Mouse (Mus musculus): ENCODE results near the gene Aldh16a1. TPM values are rescaled to one million over a fixed set of nuclear protein-coding genes. Genes with fewer than 3 reads are reported as not detected.
A peak's percentile ranks its signal among the peaks of the same experiment; 100 is the strongest.

Aldh16a1 gene
- polyA plus RNA-seq, 1 experiment from 2014 or later, result 19.6 TPM

GRCm38 (mm10) chr7:45163735-45164490, 9.5 kb upstream of the Aldh16a1 start, which contains the start of gene Slc17a7:
Slc17a7 (plus strand) TSS chr7:45163949.
- Histone ChIP-seq H3K9me3 (no peaks in the 10 kb centered on the region), H3K4me1 (replicated peaks) (peaks cover 35% of the 10 kb centered on the region), H3K4me3 (peak within 1 kb of the TSS; percentile 37), H3K27me3 (peaks cover 66% of the 10 kb centered on the region), H3K9ac (peak within 1 kb of the TSS; percentile 62), H3K27ac (replicated peaks) (no peak within 1 kb of the TSS), H3K4me2 (peak within 1 kb of the TSS; percentile 67), H3K36me3 (peaks cover 21% of the 10 kb centered on the region)
- WGBS, result 2% methylated on average over 41 of the region's 41 CpGs
- no peak for ATAC-seq (ENCODE audit: low read depth)

- peaks cover 27% of the 10 kb centered on the region for H3K4me1 ChIP-seq (replicated peaks)
- no peaks in the 10 kb centered on the region for H3K9me3 ChIP-seq
- WGBS, result 73% methylated on average over 9 of the region's 9 CpGs
- H3K9ac ChIP-seq, result no peak overlapping the region
- H3K27ac ChIP-seq (replicated peaks), result no peak overlapping the region
- no peak overlapping the region for H3K4me3 ChIP-seq
- no peak overlapping the region for H3K4me2 ChIP-seq
- H3K36me3 ChIP-seq, result peaks cover 29% of the 10 kb centered on the region
- no peak for ATAC-seq (ENCODE audit: low read depth)
- peaks cover 58% of the 10 kb centered on the region for H3K27me3 ChIP-seq
Observed at GRCm38 (mm10) chr7:45162996-45163615, 8.7 kb upstream of the Aldh16a1 start.

GRCm38 (mm10) chr7:45162551-45162950, 8.2 kb upstream of the Aldh16a1 start:
- Histone ChIP-seq H3K4me3 (peak overlapping the region; percentile 38), H3K27me3 (peaks cover 52% of the 10 kb centered on the region), H3K36me3 (peaks cover 34% of the 10 kb centered on the region), H3K9ac (peak overlapping the region; percentile 56), H3K27ac (replicated peaks) (0 out of 2 replicates have a peak overlapping the region, but pooled peaks have one; percentile 49), H3K9me3 (no peaks in the 10 kb centered on the region), H3K4me1 (replicated peaks) (peaks cover 22% of the 10 kb centered on the region), H3K4me2 (peak overlapping the region; percentile 67)
- 0 out of 2 replicates have a peak, but pooled peaks have one; percentile 2 for ATAC-seq (ENCODE audit: low read depth)
- 23% methylated on average over 6 of the region's 6 CpGs for WGBS

DNA sequence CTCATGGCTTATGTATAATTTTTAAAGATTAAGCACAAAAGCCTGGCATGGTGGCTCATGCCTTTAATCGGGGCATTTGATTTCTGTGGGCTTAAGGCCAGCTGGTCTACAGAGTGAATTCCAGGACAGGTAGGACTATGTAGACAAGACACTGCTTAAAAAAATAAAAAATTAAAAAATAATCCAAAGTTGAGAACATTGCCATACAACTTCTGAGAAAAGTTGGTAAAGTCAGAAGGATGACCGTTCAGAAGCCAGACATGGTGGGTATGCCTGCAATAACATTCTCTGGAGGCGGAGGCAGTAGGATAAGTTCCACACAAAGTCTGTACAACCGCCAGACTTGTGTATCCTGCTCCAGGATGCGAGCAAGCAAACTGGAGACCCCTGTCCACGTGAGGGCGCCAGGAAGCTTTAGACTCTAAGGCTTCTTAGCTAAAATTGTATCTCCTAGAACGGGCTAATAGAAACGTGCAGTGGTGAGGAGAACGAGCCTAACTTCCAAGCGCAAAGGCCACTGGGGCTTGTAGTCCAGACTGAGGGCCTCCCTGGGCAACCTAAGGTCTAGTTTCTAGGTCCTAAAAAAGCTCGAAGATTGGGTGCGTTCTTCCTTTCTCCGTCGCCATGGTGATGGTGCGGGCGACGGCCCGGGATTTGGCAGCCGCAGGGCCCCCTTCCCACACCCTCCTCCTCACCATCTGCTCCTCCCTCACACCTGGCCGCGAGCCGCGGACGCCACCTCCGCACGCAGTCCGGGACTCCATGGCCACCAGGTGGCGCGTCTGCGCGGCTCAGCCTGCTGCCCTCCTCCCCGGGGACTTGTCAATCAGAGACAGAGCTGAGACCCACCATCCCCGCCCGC, 7.5 kb upstream of the Aldh16a1 start:
- Histone ChIP-seq H3K4me3 (peak overlapping the region; percentile 38), H3K4me1 (replicated peaks) (peaks cover 20% of the 10 kb centered on the region), H3K9ac (peak overlapping the region; percentile 56), H3K27me3 (peaks cover 45% of the 10 kb centered on the region), H3K9me3 (no peaks in the 10 kb centered on the region), H3K4me2 (peak overlapping the region; percentile 67), H3K36me3 (peaks cover 39% of the 10 kb centered on the region), H3K27ac (replicated peaks) (peak overlapping the region; percentile 49; the same call in 1 of the 2 replicates)
- ATAC-seq (ENCODE audit: low read depth), result peak; percentile 93
- 5% methylated on average over 35 of the region's 35 CpGs for WGBS

DNA sequence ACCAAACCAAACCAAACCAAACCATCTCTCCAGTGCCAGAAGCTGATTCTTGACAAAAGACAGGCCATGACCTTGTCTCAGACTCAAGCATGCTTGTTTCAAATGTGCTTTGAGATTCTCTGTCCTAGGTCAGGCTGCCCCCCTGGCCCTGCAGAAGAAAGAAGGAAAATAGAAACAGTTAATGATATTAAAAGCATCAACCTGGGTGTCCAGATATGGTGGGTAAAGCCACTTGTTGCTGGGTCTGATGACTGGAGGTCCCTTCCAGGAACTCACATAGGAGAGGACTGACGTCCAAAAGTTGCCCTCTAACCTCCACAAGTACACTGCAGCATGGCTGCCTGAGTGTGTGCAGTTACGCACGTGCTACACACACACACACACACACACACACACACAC, 6.5 kb upstream of the Aldh16a1 start:
- Histone ChIP-seq H3K27me3 (peaks cover 35% of the 10 kb centered on the region), H3K27ac (replicated peaks) (no peak overlapping the region), H3K4me2 (no peak overlapping the region), H3K4me1 (replicated peaks) (peaks cover 20% of the 10 kb centered on the region), H3K4me3 (no peak overlapping the region), H3K36me3 (peaks cover 39% of the 10 kb centered on the region), H3K9me3 (no peaks in the 10 kb centered on the region), H3K9ac (no peak overlapping the region)
- no peak for ATAC-seq (ENCODE audit: low read depth)
- WGBS, result 95% methylated on average over 3 of the region's 3 CpGs

DNA sequence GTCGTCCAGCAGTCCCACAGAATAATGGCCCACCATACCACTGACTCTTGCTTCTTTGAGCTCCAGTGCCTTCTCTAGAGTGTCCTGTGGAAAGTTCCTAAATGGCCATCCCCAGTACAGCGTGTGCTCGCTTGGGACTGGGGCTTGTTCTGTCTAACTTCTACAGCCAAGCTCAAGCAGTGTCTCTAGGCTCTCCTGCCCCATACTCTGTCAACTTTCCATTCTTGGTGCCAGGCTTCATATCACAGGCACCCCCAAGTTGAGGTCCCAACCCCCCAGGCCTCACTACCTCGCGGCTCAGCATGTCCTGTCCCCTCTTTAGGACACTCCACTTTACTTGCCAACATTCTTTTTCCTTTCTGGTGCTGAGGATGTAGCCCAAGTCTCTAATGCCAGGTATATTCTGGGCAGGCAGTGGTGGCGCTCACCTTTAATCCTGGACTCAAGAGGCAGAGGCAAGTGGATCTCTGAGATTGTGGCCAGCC, 6.0 kb upstream of the Aldh16a1 start:
- 94% methylated on average over 6 of the region's 6 CpGs for WGBS
- no peak for ATAC-seq (ENCODE audit: low read depth)
- no peak overlapping the region for H3K4me3 ChIP-seq

GRCm38 (mm10) chr7:45158991-45159390, 4.6 kb upstream of the Aldh16a1 start:
- H3K9ac ChIP-seq, result no peak overlapping the region
- H3K36me3 ChIP-seq, result peaks cover 39% of the 10 kb centered on the region
- H3K9me3 ChIP-seq, result no peaks in the 10 kb centered on the region
- ATAC-seq (ENCODE audit: low read depth), result no peak
- H3K4me3 ChIP-seq, result no peak overlapping the region
- H3K4me1 ChIP-seq (replicated peaks), result peaks cover 28% of the 10 kb centered on the region
- WGBS, result 89% methylated on average over 6 of the region's 6 CpGs
- H3K27ac ChIP-seq (replicated peaks), result no peak overlapping the region
- no peak overlapping the region for H3K4me2 ChIP-seq
- peaks cover 16% of the 10 kb centered on the region for H3K27me3 ChIP-seq

More for the DNA sequence above, 6.0 kb upstream of the Aldh16a1 start:
- H3K36me3 ChIP-seq, result peaks cover 39% of the 10 kb centered on the region
- H3K9me3 ChIP-seq, result no peaks in the 10 kb centered on the region
- no peak overlapping the region for H3K4me2 ChIP-seq
- no peak overlapping the region for H3K27ac ChIP-seq (replicated peaks)
- H3K27me3 ChIP-seq, result peaks cover 30% of the 10 kb centered on the region
- H3K9ac ChIP-seq, result no peak overlapping the region
- peaks cover 25% of the 10 kb centered on the region for H3K4me1 ChIP-seq (replicated peaks)

- ATAC-seq (ENCODE audit: low read depth), result no peak
- WGBS, result 87% methylated on average over 14 of the region's 14 CpGs
- H3K9ac ChIP-seq, result no peak overlapping the region
Observed at GRCm38 (mm10) chr7:45157459-45157858, 3.1 kb upstream of the Aldh16a1 start.

GRCm38 (mm10) chr7:45156206-45156605, 1.8 kb upstream of the Aldh16a1 start:
- ATAC-seq (ENCODE audit: low read depth), result no peak
- Histone ChIP-seq H3K4me1 (replicated peaks) (peaks cover 21% of the 10 kb centered on the region), H3K36me3 (peaks cover 39% of the 10 kb centered on the region), H3K4me2 (no peak overlapping the region), H3K9me3 (no peaks in the 10 kb centered on the region), H3K27ac (replicated peaks) (no peak overlapping the region), H3K9ac (no peak overlapping the region), H3K4me3 (no peak overlapping the region), H3K27me3 (no peaks in the 10 kb centered on the region)
- 96% methylated on average over 15 of the region's 15 CpGs for WGBS

More at GRCm38 (mm10) chr7:45157459-45157858, 3.1 kb upstream of the Aldh16a1 start:
- no peak overlapping the region for H3K27ac ChIP-seq (replicated peaks)
- peaks cover 39% of the 10 kb centered on the region for H3K36me3 ChIP-seq
- H3K4me2 ChIP-seq, result no peak overlapping the region
- H3K27me3 ChIP-seq, result peaks cover 1% of the 10 kb centered on the region
- H3K4me3 ChIP-seq, result no peak overlapping the region
- H3K4me1 ChIP-seq (replicated peaks), result peaks cover 25% of the 10 kb centered on the region
- no peaks in the 10 kb centered on the region for H3K9me3 ChIP-seq

GRCm38 (mm10) chr7:45155590-45155989, 1.2 kb upstream of the Aldh16a1 start:
- 85% methylated on average over 9 of the region's 9 CpGs for WGBS
- peaks cover 27% of the 10 kb centered on the region for H3K4me1 ChIP-seq (replicated peaks)
- no peak for ATAC-seq (ENCODE audit: low read depth)
- 0 out of 2 replicates have a peak overlapping the region, but pooled peaks have one; percentile 63 for H3K4me3 ChIP-seq
- H3K27ac ChIP-seq (replicated peaks), result no peak overlapping the region
- H3K9me3 ChIP-seq, result no peaks in the 10 kb centered on the region
- peak overlapping the region; percentile 81; the same call in 1 of the 2 replicates for H3K4me2 ChIP-seq
- no peaks in the 10 kb centered on the region for H3K27me3 ChIP-seq
- H3K9ac ChIP-seq, result no peak overlapping the region
- peaks cover 35% of the 10 kb centered on the region for H3K36me3 ChIP-seq

GRCm38 (mm10) chr7:45154993-45155514, 670 bp upstream of the Aldh16a1 start:
- Histone ChIP-seq H3K4me1 (replicated peaks) (peaks cover 30% of the 10 kb centered on the region), H3K4me2 (peak overlapping the region; percentile 81), H3K4me3 (peak overlapping the region; percentile 63), H3K36me3 (peaks cover 30% of the 10 kb centered on the region), H3K27ac (replicated peaks) (0 out of 2 replicates have a peak overlapping the region, but pooled peaks have one; percentile 19), H3K9me3 (no peaks in the 10 kb centered on the region), H3K9ac (peak overlapping the region; percentile 94; the same call in 1 of the 2 replicates), H3K27me3 (no peaks in the 10 kb centered on the region)
- ATAC-seq (ENCODE audit: low read depth), result no peak; the same call in 1 of the 2 replicates
- 83% methylated on average over 12 of the region's 12 CpGs for WGBS

Data from neural tube, embryonic 13.5 days (tissue).